Mouse (Mus musculus): Measurements from ENCODE around the gene Alkbh6.

GRCm38 (mm10) chr7:30293795-30294194, 14.7 kb upstream of the Alkbh6 start:
- TF ChIP-seq POLR2A (IDR thresholded peaks at IDR 0.05; ENCODE audit: borderline replicate concordance, control insufficient read depth, low read depth, low read length) (no peak), CTCF (IDR thresholded peaks at IDR 0.05; ENCODE audit: control insufficient read depth, insufficient read depth, low read length) (no peak)
